In genomic region chr2:65288696-65289095, GRCm38 (mm10) we compare ENCODE assay signal across 27 mouse cellular contexts. TPM values are rescaled to one million over a fixed set of nuclear protein-coding genes. Genes with fewer than 3 reads are reported as not detected.
"Had no signal": no experiment of that assay in that cellular context is flagged by ENCODE, and none has a peak within 500 bp of the region (broad histone marks: within the 10 kb centered on the region; RNA-seq: fewer than 3 reads in every experiment).

No protein-coding gene starts in this region.

- DNase-seq: cerebellum, adult 2 months; cerebellum, adult 8-10 months; cerebellum, adult 9-10 months; cerebellum, adult 9-11 months; cerebellum, postnatal 10 days; cerebellum, postnatal 14 days; cerebellum, postnatal 25 days; cerebellum, postnatal 36 days; embryo, embryonic 11 days; forebrain, postnatal 0 days; gastrocnemius, adult 2 months; gastrocnemius, postnatal 10 days; gastrocnemius, postnatal 14 days; gastrocnemius, postnatal 36 days; heart, adult 18-20 months; heart, adult 2 months had no signal

- H3K9me3 ChIP-seq: embryonic facial prominence, embryonic 10.5 days; embryonic facial prominence, embryonic 12.5 days; embryonic facial prominence, embryonic 13.5 days; embryonic facial prominence, embryonic 15.5 days; forebrain, embryonic 10.5 days; forebrain, embryonic 12.5 days; forebrain, embryonic 13.5 days; forebrain, embryonic 15.5 days had no signal

- H3K27me3 ChIP-seq: embryonic facial prominence, embryonic 12.5 days; embryonic facial prominence, embryonic 13.5 days; embryonic facial prominence, embryonic 15.5 days; forebrain, embryonic 12.5 days; forebrain, embryonic 13.5 days; forebrain, embryonic 15.5 days had no signal

- H3K4me3 ChIP-seq: embryonic facial prominence, embryonic 10.5 days; embryonic facial prominence, embryonic 12.5 days; embryonic facial prominence, embryonic 13.5 days; embryonic facial prominence, embryonic 15.5 days; erythroblast, embryonic 14.5 days; forebrain, embryonic 10.5 days; forebrain, embryonic 12.5 days; forebrain, embryonic 13.5 days; forebrain, embryonic 15.5 days; gastrocnemius, adult 2 months; heart, adult 2 months had no signal

- H3K4me2 ChIP-seq: embryonic facial prominence, embryonic 12.5 days; embryonic facial prominence, embryonic 13.5 days; embryonic facial prominence, embryonic 15.5 days; forebrain, embryonic 12.5 days; forebrain, embryonic 13.5 days; forebrain, embryonic 15.5 days had no signal

- H3K27ac ChIP-seq: embryonic facial prominence, embryonic 10.5 days; embryonic facial prominence, embryonic 12.5 days; embryonic facial prominence, embryonic 13.5 days; embryonic facial prominence, embryonic 15.5 days; forebrain, embryonic 10.5 days; forebrain, embryonic 12.5 days; forebrain, embryonic 13.5 days; forebrain, embryonic 15.5 days; gastrocnemius, adult 2 months; heart, adult 2 months had no signal

- H3K36me3 ChIP-seq: embryonic facial prominence, embryonic 10.5 days; embryonic facial prominence, embryonic 12.5 days; embryonic facial prominence, embryonic 13.5 days; embryonic facial prominence, embryonic 15.5 days; forebrain, embryonic 10.5 days; forebrain, embryonic 12.5 days; forebrain, embryonic 15.5 days had no signal

- H3K9ac ChIP-seq: embryonic facial prominence, embryonic 12.5 days; embryonic facial prominence, embryonic 13.5 days; embryonic facial prominence, embryonic 15.5 days; forebrain, embryonic 12.5 days; forebrain, embryonic 13.5 days; forebrain, embryonic 15.5 days; forebrain, postnatal 0 days had no signal

- H3K4me1 ChIP-seq: embryonic facial prominence, embryonic 12.5 days; embryonic facial prominence, embryonic 15.5 days; forebrain, embryonic 15.5 days had no signal

- ATAC-seq: forebrain, embryonic 13.5 days; forebrain, embryonic 14.5 days; forebrain, embryonic 15.5 days; forebrain, embryonic 16.5 days; forebrain, postnatal 0 days had no signal

RNA-seq across cellular contexts. Expression of gene Cobll1, which starts 49.5 kb away (rescaled TPM):
- polyA plus RNA-seq: erythroblast, embryonic 14.5 days had no signal
